In genomic region chr7:134800079-134800478, GRCm38 (mm10) we compare ENCODE assay signal across 13 mouse cellular contexts.
DNase-seq lines count a peak whose midpoint lies in the region; ATAC-seq and TF ChIP-seq lines count a peak whose summit lies in the region.
"Had no signal": no experiment of that assay in that cellular context is flagged by ENCODE, and none has a peak within 500 bp of the region (broad histone marks: within the 10 kb centered on the region; RNA-seq: fewer than 3 reads in every experiment).

No protein-coding gene starts in this region.

- ATAC-seq in forebrain, embryonic 13.5 days = peak; percentile 51; the same call in 1 of the 2 replicates
- ATAC-seq in forebrain, embryonic 11.5 days (replicated peaks; ENCODE audit: low FRiP score) = no peak
- peak; percentile 50 for ATAC-seq in neural tube, embryonic 13.5 days (ENCODE audit: low read depth)
- no peak for ATAC-seq in neural tube, embryonic 15.5 days (ENCODE audit: low FRiP score)
- ATAC-seq in monocyte, adult 5-6 weeks (replicated peaks; ENCODE audit: insufficient number of reproducible peaks, low FRiP score, low TSS enrichment, poor library complexity, severe bottlenecking) = no peak
- no peak for ATAC-seq in liver, embryonic 12.5 days

- H3K27me3 ChIP-seq in forebrain, embryonic 13.5 days = no peaks in the 10 kb centered on the region
- no peaks in the 10 kb centered on the region for H3K27me3 ChIP-seq in forebrain, embryonic 11.5 days (ENCODE audit: control insufficient read depth, insufficient read depth, low read length)
- no peaks in the 10 kb centered on the region for H3K27me3 ChIP-seq in neural tube, embryonic 13.5 days
- no peaks in the 10 kb centered on the region for H3K27me3 ChIP-seq in neural tube, embryonic 15.5 days (replicated peaks)
- H3K27me3 ChIP-seq in myocyte (ENCODE audit: control insufficient read depth, insufficient read depth, insufficient read length) = no peaks in the 10 kb centered on the region
- no peaks in the 10 kb centered on the region for H3K27me3 ChIP-seq in liver, embryonic 12.5 days (replicated peaks)
- H3K27me3 ChIP-seq: heart, embryonic 15.5 days; limb, embryonic 15.5 days had no signal

- H3K4me1 ChIP-seq in forebrain, embryonic 13.5 days = peaks cover 10% of the 10 kb centered on the region
- H3K4me1 ChIP-seq in forebrain, embryonic 11.5 days (replicated peaks; ENCODE audit: control insufficient read depth, insufficient read depth, low read length) = no peaks in the 10 kb centered on the region
- peaks cover 26% of the 10 kb centered on the region for H3K4me1 ChIP-seq in neural tube, embryonic 13.5 days (replicated peaks)
- peaks cover 17% of the 10 kb centered on the region for H3K4me1 ChIP-seq in neural tube, embryonic 15.5 days
- H3K4me1 ChIP-seq in liver, embryonic 12.5 days = no peaks in the 10 kb centered on the region
- H3K4me1 ChIP-seq: heart, embryonic 15.5 days had no signal

- 53% methylated on average over 4 of the region's 4 CpGs for WGBS in forebrain, embryonic 13.5 days
- WGBS in forebrain, embryonic 11.5 days = 92% methylated on average over 4 of the region's 4 CpGs
- WGBS in neural tube, embryonic 13.5 days = 38% methylated on average over 4 of the region's 4 CpGs
- 30% methylated on average over 4 of the region's 4 CpGs for WGBS in neural tube, embryonic 15.5 days
- 75% methylated on average over 4 of the region's 4 CpGs for WGBS in liver, embryonic 12.5 days (ENCODE audit: insufficient replicate concordance)

- no peaks in the 10 kb centered on the region for H3K79me2 ChIP-seq in myocyte (ENCODE audit: control insufficient read depth, insufficient read depth)

- H3ac ChIP-seq in myocyte (ENCODE audit: control insufficient read depth, insufficient read length) = no peak overlapping the region

- H3K9me3 ChIP-seq in forebrain, embryonic 13.5 days (replicated peaks) = no peaks in the 10 kb centered on the region
- H3K9me3 ChIP-seq in forebrain, embryonic 11.5 days (ENCODE audit: control insufficient read depth, low read length) = no peaks in the 10 kb centered on the region
- H3K9me3 ChIP-seq in neural tube, embryonic 13.5 days = no peaks in the 10 kb centered on the region
- no peaks in the 10 kb centered on the region for H3K9me3 ChIP-seq in neural tube, embryonic 15.5 days (replicated peaks)
- no peaks in the 10 kb centered on the region for H3K9me3 ChIP-seq in liver, embryonic 12.5 days (replicated peaks)
- H3K9me3 ChIP-seq: heart, embryonic 15.5 days; limb, embryonic 15.5 days had no signal

- H3K27ac ChIP-seq in forebrain, embryonic 13.5 days = no peak overlapping the region
- no peak overlapping the region for H3K27ac ChIP-seq in forebrain, embryonic 11.5 days (ENCODE audit: low read depth, low read length)
- peak overlapping the region; percentile 54; the same call in 1 of the 2 replicates for H3K27ac ChIP-seq in neural tube, embryonic 13.5 days (replicated peaks)
- H3K27ac ChIP-seq in neural tube, embryonic 15.5 days (replicated peaks) = no peak overlapping the region
- H3K27ac ChIP-seq in liver, embryonic 12.5 days = no peak overlapping the region
- H3K27ac ChIP-seq: heart, embryonic 15.5 days; limb, embryonic 15.5 days had no signal

- no peak for TF ChIP-seq POLR2A in myocyte (IDR thresholded peaks at IDR 0.05; ENCODE audit: insufficient read length, low read depth)

- peaks cover 3% of the 10 kb centered on the region; the same call in 1 of the 2 replicates for H3K36me3 ChIP-seq in forebrain, embryonic 13.5 days (ENCODE audit: poor library complexity, severe bottlenecking)
- H3K36me3 ChIP-seq in forebrain, embryonic 11.5 days (ENCODE audit: control insufficient read depth, insufficient read depth, low read length) = no peaks in the 10 kb centered on the region
- no peaks in the 10 kb centered on the region; the same call in 1 of the 2 replicates for H3K36me3 ChIP-seq in neural tube, embryonic 13.5 days
- H3K36me3 ChIP-seq in neural tube, embryonic 15.5 days = no peaks in the 10 kb centered on the region
- no peaks in the 10 kb centered on the region for H3K36me3 ChIP-seq in myocyte (ENCODE audit: control insufficient read depth, insufficient read depth)
- peaks cover 4% of the 10 kb centered on the region; the same call in 1 of the 2 replicates for H3K36me3 ChIP-seq in liver, embryonic 12.5 days

- H3K4me2 ChIP-seq in forebrain, embryonic 13.5 days = no peak overlapping the region
- H3K4me2 ChIP-seq in forebrain, embryonic 11.5 days (ENCODE audit: low read depth, low read length, severe bottlenecking) = no peak overlapping the region
- H3K4me2 ChIP-seq in neural tube, embryonic 13.5 days = no peak overlapping the region
- no peak overlapping the region for H3K4me2 ChIP-seq in neural tube, embryonic 15.5 days
- peak overlapping the region; percentile 61 for H3K4me2 ChIP-seq in myocyte (ENCODE audit: low read depth)
- no peak overlapping the region for H3K4me2 ChIP-seq in liver, embryonic 12.5 days
- H3K4me2 ChIP-seq: heart, embryonic 15.5 days; limb, embryonic 15.5 days had no signal

- no peak overlapping the region for H3K9ac ChIP-seq in forebrain, embryonic 13.5 days
- H3K9ac ChIP-seq in forebrain, embryonic 11.5 days (ENCODE audit: low read length) = no peak overlapping the region
- H3K9ac ChIP-seq in neural tube, embryonic 13.5 days = no peak overlapping the region
- H3K9ac ChIP-seq in neural tube, embryonic 15.5 days (replicated peaks) = no peak overlapping the region
- no peak overlapping the region for H3K9ac ChIP-seq in liver, embryonic 12.5 days
- H3K9ac ChIP-seq: heart, embryonic 15.5 days; limb, embryonic 15.5 days had no signal

- no peak for DNase-seq in forebrain, embryonic 11.5 days (ENCODE audit: low spot score)
- peak; percentile 43 to 46 for DNase-seq in frontal cortex, postnatal 36 days (ENCODE audit: low spot score in 2 of 2)
- DNase-seq: B cell, adult 2 months; cerebellum, adult 18-20 months; kidney, adult 11 months had no signal

- no peak overlapping the region for H3K4me3 ChIP-seq in forebrain, embryonic 13.5 days
- H3K4me3 ChIP-seq in forebrain, embryonic 11.5 days (ENCODE audit: low read depth, low read length) = no peak overlapping the region
- H3K4me3 ChIP-seq in neural tube, embryonic 13.5 days = no peak overlapping the region
- no peak overlapping the region for H3K4me3 ChIP-seq in neural tube, embryonic 15.5 days (replicated peaks)
- H3K4me3 ChIP-seq in myocyte = no peak overlapping the region
- H3K4me3 ChIP-seq in liver, embryonic 12.5 days = no peak overlapping the region
- H3K4me3 ChIP-seq: heart, embryonic 15.5 days; limb, embryonic 15.5 days had no signal

TF ChIP-seq in myocyte, 11 proteins besides CTCF, POLR2A, EP300 and RAD21:
- TF ChIP-seq REST (IDR thresholded peaks at IDR 0.05; ENCODE audit: insufficient read depth, insufficient read length) (no peak), TCF3 (IDR thresholded peaks at IDR 0.05; ENCODE audit: insufficient read length, low read depth) (no peak), USF1 (IDR thresholded peaks at IDR 0.05; ENCODE audit: low read depth) (no peak), MAX (IDR thresholded peaks at IDR 0.05; ENCODE audit: low read depth) (no peak), MYOD1 (IDR thresholded peaks at IDR 0.05; ENCODE audit: control insufficient read depth in 1 of 3, insufficient read length in 2 of 3, low read depth in 2 of 3) (peak in 1 of 3 experiments; percentile 37), E2F4 (IDR thresholded peaks at IDR 0.05; ENCODE audit: insufficient read depth) (no peak), MYOG (IDR thresholded peaks at IDR 0.05; ENCODE audit: control insufficient read depth in 1 of 3, insufficient read depth in 1 of 3, insufficient read length in 2 of 3, low read depth in 2 of 3) (peak in 1 of 3 experiments; percentile 2), POLR2AphosphoS2 (IDR thresholded peaks at IDR 0.05; ENCODE audit: insufficient read length, low read depth) (no peak), TCF12 (IDR thresholded peaks at IDR 0.05; ENCODE audit: insufficient read depth, poor library complexity, severe bottlenecking) (no peak), CEBPB (IDR thresholded peaks at IDR 0.05; ENCODE audit: insufficient read depth, poor library complexity, severe bottlenecking) (no peak), SRF (IDR thresholded peaks at IDR 0.05; ENCODE audit: control insufficient read depth, insufficient read length, low read depth) (no peak)

Comparison
In these comparisons a context has a peak if more than half of its experiments do, and no peak if none do; other contexts are left out.
1. ATAC-seq: peak in forebrain, embryonic 13.5 days (single experiment) and neural tube, embryonic 13.5 days (single experiment); none in forebrain, embryonic 11.5 days (single experiment), neural tube, embryonic 15.5 days (single experiment), monocyte, adult 5-6 weeks (single experiment) and liver, embryonic 12.5 days (single experiment).